Mouse (Mus musculus) heart, postnatal 0 days (tissue): ENCODE results near the gene Hunk. TPM values are rescaled to one million over a fixed set of nuclear protein-coding genes. Genes with fewer than 3 reads are reported as not detected.

Experiments
- ATAC-seq: fragments of 200-750 bp; cut with Nextera tagmentation; 2 replicates; pipeline ENCODE4 v1.8.0; 2017; ENCODE audit warnings: low read depth, moderate number of reproducible peaks, moderate library complexity; ENCODE audit not compliant: insufficient read depth
- DNase-seq: peaks from one replicate; pipeline ENCODE4 v3.0.0-alpha.2; 2016; ENCODE audit warnings: low spot score
- H3K27ac ChIP-seq: fragments of 300-500 bp; sonication (generic); 2 replicates; pipeline ENCODE4 v1.5.1; 2014; ENCODE audit warnings: low read depth, mild to moderate bottlenecking
- H3K27me3 ChIP-seq: fragments of 300-500 bp; sonication (generic); 2 replicates; pipeline ENCODE4 v1.6.1; 2014; ENCODE audit warnings: low read length, mixed read lengths; ENCODE audit not compliant: control insufficient read depth, insufficient read depth
- H3K36me3 ChIP-seq: fragments of 300-500 bp; sonication (generic); replicated peaks from 2 replicates; pipeline ENCODE4 v1.6.1; 2014; ENCODE audit warnings: low read length, mixed read lengths; ENCODE audit not compliant: control insufficient read depth, insufficient read depth
- H3K4me1 ChIP-seq: fragments of 300-500 bp; sonication (generic); 2 replicates; pipeline ENCODE4 v1.6.1; 2014; ENCODE audit warnings: antibody characterized with exemption; ENCODE audit not compliant: control insufficient read depth, insufficient read depth
- H3K4me2 ChIP-seq: fragments of 300-500 bp; sonication (generic); 2 replicates; pipeline ENCODE4 v1.6.1; 2014; ENCODE audit warnings: low read depth, mild to moderate bottlenecking, low read length, moderate library complexity
- H3K4me3 ChIP-seq: fragments of 300-500 bp; sonication (generic); 2 replicates; pipeline ENCODE4 v1.5.1; 2014; ENCODE audit warnings: low read depth, low read length
- H3K9ac ChIP-seq: fragments of 300-500 bp; sonication (generic); replicated peaks from 2 replicates; pipeline ENCODE4 v1.6.1; 2014; ENCODE audit warnings: low read depth, low read length, mixed read lengths
- H3K9me3 ChIP-seq: fragments of 300-500 bp; sonication (generic); replicated peaks from 2 replicates; pipeline ENCODE4 v1.6.1; 2016; ENCODE audit warnings: low read length; ENCODE audit not compliant: control insufficient read depth
- CTCF ChIP-seq: IDR thresholded peaks from 2 replicates; pipeline ENCODE4 v1.5.1; 2016; ENCODE audit warnings: antibody characterized with exemption, control low read depth, low read depth
- EP300 ChIP-seq: IDR thresholded peaks from 2 replicates; pipeline ENCODE4 v1.6.1; 2016; ENCODE audit warnings: antibody characterized with exemption, low read depth
- WGBS: fragments of 180-500 bp; shearing (Covaris S2); extraction: QIAGEN DNeasy Blood & Tissue Kit; methylation state at CpG from one replicate; pipeline ENCODE4 v1.1.7; 2014; 5-methylcytosine and 5-hydroxymethylcytosine counted together
- polyA plus RNA-seq: library from polyadenylated mRNA; unstranded; fragments of >200 nt; fragmentation: Nextera tagmentation; extraction: Ambion mirVana; gene quantifications from 2 replicates; pipeline ENCODE4 v1.2.1, GENCODE M21; 2015
- total RNA-seq: library from RNA; depleted of rRNA; stranded (reverse); fragments of >200 nt; gene quantifications from 2 replicates; pipeline ENCODE4 v1.2.3, GENCODE M21; 2014; ENCODE audit warnings: low replicate concordance

The Hunk gene
- total and polyA plus RNA-seq, 2 experiments from 2014 or later, result 1.6 to 3.3 TPM

- no peaks in the 10 kb centered on the region for H3K4me1 ChIP-seq
- no peak overlapping the region for H3K9ac ChIP-seq
- no peaks in the 10 kb centered on the region for H3K9me3 ChIP-seq
- TF ChIP-seq EP300 (no peak), CTCF (no peak)
- ATAC-seq (no peak), DNase-seq (no peak)
- no peak overlapping the region for H3K4me3 ChIP-seq
- no peaks in the 10 kb centered on the region for H3K36me3 ChIP-seq
- H3K27ac ChIP-seq, result no peak overlapping the region
- no peak overlapping the region for H3K4me2 ChIP-seq
- 81% methylated on average over 2 of the region's 2 CpGs for WGBS
- no peaks in the 10 kb centered on the region for H3K27me3 ChIP-seq
Measured at GRCm38 (mm10) chr16:90505680-90506079, 119.9 kb downstream of the Hunk start.

GRCm38 (mm10) chr16:90511551-90512296 is 125.9 kb downstream of the Hunk start:
- Histone ChIP-seq H3K27me3 (no peaks in the 10 kb centered on the region), H3K27ac (no peak overlapping the region), H3K4me2 (no peak overlapping the region), H3K4me1 (no peaks in the 10 kb centered on the region), H3K36me3 (no peaks in the 10 kb centered on the region), H3K9me3 (no peaks in the 10 kb centered on the region), H3K9ac (no peak overlapping the region), H3K4me3 (no peak overlapping the region)
- ATAC-seq, result no peak
- no peak for TF ChIP-seq EP300
- peak; percentile 21; the same call in 1 of the 2 replicates for TF ChIP-seq CTCF
- no peak for DNase-seq
- WGBS, result 69% methylated on average over 19 of the region's 19 CpGs

- no peak overlapping the region for H3K9ac ChIP-seq
- ATAC-seq (no peak), DNase-seq (no peak)
- H3K27me3 ChIP-seq, result 0 out of 2 replicates have a peak, but pooled peaks cover 5% of the 10 kb centered on the region
- H3K4me1 ChIP-seq, result no peaks in the 10 kb centered on the region
- TF ChIP-seq EP300, result no peak
- TF ChIP-seq CTCF, result no peak
- no peak overlapping the region for H3K4me2 ChIP-seq
- H3K27ac ChIP-seq, result no peak overlapping the region
- no peak overlapping the region for H3K4me3 ChIP-seq
- no peaks in the 10 kb centered on the region for H3K36me3 ChIP-seq
- 42% methylated on average over 9 of the region's 9 CpGs for WGBS
- no peaks in the 10 kb centered on the region for H3K9me3 ChIP-seq
Measured at GRCm38 (mm10) chr16:90517041-90517440, 131.2 kb downstream of the Hunk start.

- Histone ChIP-seq H3K9me3 (no peaks in the 10 kb centered on the region), H3K4me3 (no peak overlapping the region), H3K4me1 (no peaks in the 10 kb centered on the region), H3K9ac (no peak overlapping the region), H3K4me2 (no peak overlapping the region), H3K27me3 (0 out of 2 replicates have a peak, but pooled peaks cover 5% of the 10 kb centered on the region), H3K27ac (no peak overlapping the region), H3K36me3 (no peaks in the 10 kb centered on the region)
- WGBS, result 72% methylated on average over 8 of the region's 8 CpGs
- TF ChIP-seq EP300 (no peak), CTCF (no peak)
- ATAC-seq (no peak), DNase-seq (no peak)
Measured at GRCm38 (mm10) chr16:90518232-90518631, 132.4 kb downstream of the Hunk start.

- ATAC-seq, result no peak
Measured at GRCm38 (mm10) chr16:90518732-90519295, 133.0 kb downstream of the Hunk start.

More at GRCm38 (mm10) chr16:90518732-90519295, 133.0 kb downstream of the Hunk start:
- no peak for DNase-seq
- WGBS, result 72% methylated on average over 13 of the region's 13 CpGs
- no peaks in the 10 kb centered on the region for H3K36me3 ChIP-seq
- no peaks in the 10 kb centered on the region for H3K9me3 ChIP-seq
- H3K4me1 ChIP-seq, result no peaks in the 10 kb centered on the region
- no peak for TF ChIP-seq CTCF
- TF ChIP-seq EP300, result no peak
- H3K27ac ChIP-seq, result no peak overlapping the region
- H3K4me2 ChIP-seq, result no peak overlapping the region
- H3K27me3 ChIP-seq, result 0 out of 2 replicates have a peak, but pooled peaks cover 5% of the 10 kb centered on the region
- H3K9ac ChIP-seq, result no peak overlapping the region
- no peak overlapping the region for H3K4me3 ChIP-seq
